Mouse (Mus musculus) E14TG2a.4 (cell line): ENCODE data around the gene Rack1.

Experiments used
- CTCF ChIP-seq: conservative IDR thresholded peaks from 2 replicates; pipeline ENCODE4 v1.5.1; 2014; ENCODE audit warnings: low read length
- NANOG ChIP-seq: IDR thresholded peaks from 2 replicates; pipeline ENCODE4 v1.6.1; 2014; ENCODE audit warnings: borderline replicate concordance, low read length, mixed read lengths

GRCm38 (mm10) chr11:48816281-48816781, 16.2 kb downstream of the Rack1 start:
- TF ChIP-seq CTCF = no peak
- no peak for TF ChIP-seq NANOG
